Mouse (Mus musculus): Measurements from ENCODE around the gene Nectin3.
"Not testable (repeated sequence)": the region's sequence is repeated elsewhere in the genome, so short reads cannot be mapped to it uniquely, and the experiment has no call there.

The Nectin3 gene

GRCm38 (mm10) chr16:46410739-46411057, 87.6 kb downstream of the Nectin3 start:
- DNase-seq (ENCODE audit: low spot score), result no peak

GRCm38 (mm10) chr16:46410053-46410738, 88.1 kb downstream of the Nectin3 start:
- DNase-seq (ENCODE audit: low spot score), result no peak

- no peak for DNase-seq (ENCODE audit: low spot score)
Observed at GRCm38 (mm10) chr16:46407997-46408396, 90.3 kb downstream of the Nectin3 start.

- DNase-seq (ENCODE audit: low spot score), result no peak
Observed at GRCm38 (mm10) chr16:46406844-46407639, 91.3 kb downstream of the Nectin3 start.

GRCm38 (mm10) chr16:46397945-46398344, 100.4 kb downstream of the Nectin3 start:
- DNase-seq (ENCODE audit: low spot score), result no peak

- no peak for DNase-seq (ENCODE audit: low spot score)
Observed at GRCm38 (mm10) chr16:46389415-46390033, 108.8 kb downstream of the Nectin3 start.

- no peak for DNase-seq (ENCODE audit: low spot score)
Observed at GRCm38 (mm10) chr16:46388527-46389414, 109.6 kb downstream of the Nectin3 start.

GRCm38 (mm10) chr16:46384279-46384678, 114.0 kb downstream of the Nectin3 start:
- no peak for DNase-seq (ENCODE audit: low spot score)

- no peak for DNase-seq (ENCODE audit: low spot score)
Observed at GRCm38 (mm10) chr16:46383344-46383743, 115.0 kb downstream of the Nectin3 start.

GRCm38 (mm10) chr16:46376575-46376974, 121.8 kb downstream of the Nectin3 start:
- DNase-seq (ENCODE audit: low spot score), result no peak

- no peak for DNase-seq (ENCODE audit: low spot score)
Observed at GRCm38 (mm10) chr16:46362022-46362421, 136.3 kb downstream of the Nectin3 start.

- DNase-seq (ENCODE audit: low spot score), result not testable (repeated sequence)
Observed at GRCm38 (mm10) chr16:46357658-46358057, 140.7 kb downstream of the Nectin3 start.

GRCm38 (mm10) chr16:46356663-46357062, 141.7 kb downstream of the Nectin3 start:
- no peak for DNase-seq (ENCODE audit: low spot score)

All from testis, postnatal 14 days (tissue).